9 mouse cellular contexts compared by ENCODE assay signal in the genomic region with DNA sequence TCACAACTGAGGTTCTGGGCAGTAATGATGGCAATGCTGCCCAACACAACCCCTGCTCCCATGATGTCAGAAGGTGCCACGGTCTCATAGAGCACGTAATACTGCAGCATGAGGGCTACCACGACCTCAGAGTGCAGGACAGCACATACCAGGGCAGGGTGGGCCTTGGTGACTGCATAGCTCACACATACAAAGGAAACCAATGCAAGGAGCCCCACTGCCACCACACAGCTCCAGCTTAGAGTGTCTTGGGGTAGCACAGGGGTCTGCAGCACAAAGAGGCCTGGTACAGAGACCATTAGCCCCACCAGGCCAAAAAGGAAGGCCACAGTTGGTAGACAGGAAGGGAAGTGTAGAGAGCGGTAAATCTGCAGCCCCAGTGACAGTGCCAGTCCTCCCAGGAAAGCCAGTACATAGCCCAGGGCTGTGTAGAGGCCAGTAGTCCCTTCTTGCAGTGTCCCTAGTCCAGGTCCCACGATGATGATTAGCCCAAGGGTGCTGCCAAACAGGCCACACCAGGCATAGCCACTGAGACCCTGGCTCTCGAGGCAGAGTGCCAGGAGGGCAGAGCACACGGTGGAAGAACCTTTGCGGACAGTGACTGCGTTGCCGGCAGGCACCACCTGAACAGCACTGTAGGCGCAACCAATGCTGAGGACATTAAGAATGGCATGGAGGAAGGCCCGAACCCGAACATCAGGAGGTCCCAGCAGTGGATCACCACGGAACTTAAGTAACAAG. TPM values are rescaled to one million over a fixed set of nuclear protein-coding genes. Genes with fewer than 3 reads are reported as not detected.
DNase-seq lines count a peak whose midpoint lies in the region; ATAC-seq and TF ChIP-seq lines count a peak whose summit lies in the region.
"Had no signal": no experiment of that assay in that cellular context is flagged by ENCODE, and none has a peak within 500 bp of the region (broad histone marks: within the 10 kb centered on the region; RNA-seq: fewer than 3 reads in every experiment).

No protein-coding gene starts in this region.

- H3K4me3 ChIP-seq in gastrocnemius, adult 2 months = no peak overlapping the region
- peak overlapping the region in 1 of 3 experiments; percentile 37 for H3K4me3 ChIP-seq in CH12.LX (replicated peaks in 1 of 3; ENCODE audit: low read depth in 2 of 3, low read length in 2 of 3, poor library complexity in 1 of 3)
- H3K4me3 ChIP-seq in forebrain, embryonic 13.5 days = peak overlapping the region; percentile 58
- peak overlapping the region; percentile 56; the same call in 1 of the 2 replicates for H3K4me3 ChIP-seq in limb, embryonic 15.5 days

- no peak for DNase-seq in gastrocnemius, adult 2 months
- no peak for DNase-seq in gastrocnemius, adult 18-20 months (ENCODE audit: low spot score)
- DNase-seq in CH12.LX (ENCODE audit: extremely low read depth) = no peak
- no peak for DNase-seq in frontal cortex, postnatal 36 days (ENCODE audit: low spot score in 2 of 2)
- no peak for DNase-seq in urinary bladder, postnatal 25 days (ENCODE audit: low spot score)
- no peak for DNase-seq in urinary bladder, postnatal 36 days (ENCODE audit: low spot score in 2 of 2)

- peak overlapping the region; percentile 82; the same call in 1 of the 2 replicates for H3K4me2 ChIP-seq in CH12.LX (ENCODE audit: insufficient read depth, low read depth, poor library complexity, severe bottlenecking)
- H3K4me2 ChIP-seq in forebrain, embryonic 13.5 days = peak overlapping the region; percentile 71
- H3K4me2 ChIP-seq in limb, embryonic 15.5 days = peak overlapping the region; percentile 80

- peak overlapping the region; percentile 82; the same call in 1 of the 2 replicates for H3K9ac ChIP-seq in CH12.LX (ENCODE audit: insufficient read depth, low read depth)
- peak overlapping the region; percentile 87 for H3K9ac ChIP-seq in forebrain, embryonic 13.5 days
- H3K9ac ChIP-seq in limb, embryonic 15.5 days = no peak overlapping the region

- no peak for TF ChIP-seq RAD21 in CH12.LX (IDR thresholded peaks at IDR 0.05; ENCODE audit: low read depth, low read length)

- TF ChIP-seq EP300 in CH12.LX (IDR thresholded peaks at IDR 0.05; ENCODE audit: low read length) = no peak

- TF ChIP-seq CTCF in gastrocnemius, adult 2 months (IDR thresholded peaks at IDR 0.05) = no peak
- no peak for TF ChIP-seq CTCF in CH12.LX (conservative IDR thresholded peaks at IDR 0.05 in 1 of 2, IDR thresholded peaks at IDR 0.05 in 1 of 2; ENCODE audit: low read depth in 2 of 2, low read length in 2 of 2)

- TF ChIP-seq POLR2A in CH12.LX (IDR thresholded peaks at IDR 0.05; ENCODE audit: low read depth, low read length) = no peak

- H3K9me3 ChIP-seq in CH12.LX (replicated peaks; ENCODE audit: low read length) = no peaks in the 10 kb centered on the region
- H3K9me3 ChIP-seq in forebrain, embryonic 13.5 days (replicated peaks) = no peaks in the 10 kb centered on the region
- no peaks in the 10 kb centered on the region for H3K9me3 ChIP-seq in limb, embryonic 15.5 days

- dilution Hi-C loops in CH12.LX (cut with MboI; ENCODE audit: extremely low pct_ligation_motif_present, extremely low pct_unique_long_range_greater_than_20kb, low sequenced_read_pairs) = no loop called here

- peak overlapping the region; percentile 98 for H3K27ac ChIP-seq in gastrocnemius, adult 2 months
- peak overlapping the region; percentile 44; the same call in 1 of the 2 replicates for H3K27ac ChIP-seq in CH12.LX (ENCODE audit: insufficient read depth, low read depth)
- H3K27ac ChIP-seq in forebrain, embryonic 13.5 days = peak overlapping the region; percentile 97
- peak overlapping the region; percentile 100 for H3K27ac ChIP-seq in limb, embryonic 15.5 days

- no peak for ATAC-seq in forebrain, embryonic 13.5 days
- ATAC-seq in limb, embryonic 15.5 days (ENCODE audit: insufficient number of reproducible peaks, low FRiP score, low TSS enrichment, low read depth) = no peak

- H3K4me1 ChIP-seq in CH12.LX (ENCODE audit: control insufficient read depth in 1 of 2, insufficient read depth in 2 of 2) = peaks cover 13 to 31% of the 10 kb centered on the region in 2 experiments
- H3K4me1 ChIP-seq in forebrain, embryonic 13.5 days = peaks cover 40% of the 10 kb centered on the region
- peaks cover 37% of the 10 kb centered on the region for H3K4me1 ChIP-seq in limb, embryonic 15.5 days

- H3K36me3 ChIP-seq in CH12.LX (replicated peaks in 1 of 2; ENCODE audit: control insufficient read depth in 1 of 2, insufficient read depth in 1 of 2, low read length in 1 of 2) = peaks cover 0 to 6% of the 10 kb centered on the region in 2 experiments
- H3K36me3 ChIP-seq in forebrain, embryonic 13.5 days (ENCODE audit: poor library complexity, severe bottlenecking) = no peaks in the 10 kb centered on the region
- no peaks in the 10 kb centered on the region for H3K36me3 ChIP-seq in limb, embryonic 15.5 days

- peaks cover 23% of the 10 kb centered on the region for H3K79me2 ChIP-seq in CH12.LX (replicated peaks; ENCODE audit: control insufficient read depth, extremely low read depth, insufficient read depth, poor library complexity, severe bottlenecking)

- H3K27me3 ChIP-seq in CH12.LX (replicated peaks) = peaks cover 2% of the 10 kb centered on the region
- H3K27me3 ChIP-seq in forebrain, embryonic 13.5 days = no peaks in the 10 kb centered on the region
- H3K27me3 ChIP-seq in limb, embryonic 15.5 days = no peaks in the 10 kb centered on the region

- intact Hi-C loops in gastrocnemius, adult 2 months (cut with DNase I) = no loop called here

- WGBS in forebrain, embryonic 13.5 days = 80% methylated on average over 14 of the region's 14 CpGs
- WGBS in limb, embryonic 15.5 days = 79% methylated on average over 14 of the region's 14 CpGs

- in situ Hi-C loops in CH12.LX (cut with MboI; ENCODE audit: low pct_ligation_motif_present, low pct_unique_long_range_greater_than_20kb, low sequenced_read_pairs) = no loop called here

TF ChIP-seq in CH12.LX, 34 proteins besides CTCF, POLR2A, EP300 and RAD21:
- no peak for TF ChIP-seq GABPA (IDR thresholded peaks at IDR 0.05; ENCODE audit: insufficient replicate concordance, low read depth, low read length)
- no peak for TF ChIP-seq KAT2A (IDR thresholded peaks at IDR 0.05; ENCODE audit: insufficient replicate concordance, low read length)
- TF ChIP-seq MAFK (IDR thresholded peaks at IDR 0.05; ENCODE audit: insufficient replicate concordance, low read length) = no peak
- TF ChIP-seq NRF1 (IDR thresholded peaks at IDR 0.05; ENCODE audit: low read depth, low read length) = no peak
- no peak for TF ChIP-seq USF2 (conservative IDR thresholded peaks at IDR 0.05; ENCODE audit: low read depth, low read length)
- TF ChIP-seq E2F4 (IDR thresholded peaks at IDR 0.05; ENCODE audit: insufficient replicate concordance, low read depth, low read length) = no peak
- no peak for TF ChIP-seq ZMIZ1 (IDR thresholded peaks at IDR 0.05; ENCODE audit: low read depth, low read length)
- no peak for TF ChIP-seq ETS1 (conservative IDR thresholded peaks at IDR 0.05; ENCODE audit: low read depth, low read length)
- no peak for TF ChIP-seq ZKSCAN1 (IDR thresholded peaks at IDR 0.05; ENCODE audit: borderline replicate concordance, low read depth, low read length)
- no peak for TF ChIP-seq MYC (IDR thresholded peaks at IDR 0.05; ENCODE audit: low read depth, low read length)

RNA-seq across cellular contexts. Expression of a gene that starts 1.4 kb away (rescaled TPM):
- not detected for total RNA-seq in gastrocnemius, adult 2 months (2021)
- not detected for total RNA-seq in gastrocnemius, adult 18-20 months (2021)
- total RNA-seq in CH12.LX (2012; rRNA removed) (not detected in 2 replicates), CH12.LX (2014; rRNA removed) (not detected in 2 replicates)
- polyA plus RNA-seq in CH12.LX (2012; ENCODE audit: insufficient read length, low read depth) = not detected in 2 replicates
- 0.26 and 0.58 TPM in 2 replicates for polyA plus RNA-seq in forebrain, embryonic 13.5 days (2015; fragmentation: Nextera tagmentation; extraction: Ambion mirVana)
- 0.09 and 0.15 TPM in 2 replicates for polyA plus RNA-seq in limb, embryonic 15.5 days (2015; fragmentation: Nextera tagmentation; extraction: Ambion mirVana)
- total RNA-seq: left cerebral cortex, postnatal 10 days had no signal

RNA-seq across cellular contexts. Expression of a gene that starts 1.9 kb away (rescaled TPM):
- total RNA-seq in gastrocnemius, adult 2 months (2021) = 10 to 100 TPM; 26.9 to 35.4 TPM
- 10 to 100 TPM; 33.0 to 33.9 TPM for total RNA-seq in gastrocnemius, adult 18-20 months (2021)
- total RNA-seq in CH12.LX (2012; rRNA removed) = 44.5 and 45.0 TPM in 2 replicates
- 10.3 and 14.8 TPM in 2 replicates for total RNA-seq in CH12.LX (2014; rRNA removed)
- polyA plus RNA-seq in CH12.LX (2012; ENCODE audit: insufficient read length, low read depth) = 137 and 162 TPM in 2 replicates
- 23.2 and 24.1 TPM in 2 replicates for polyA plus RNA-seq in forebrain, embryonic 13.5 days (2015; fragmentation: Nextera tagmentation; extraction: Ambion mirVana)
- polyA plus RNA-seq in limb, embryonic 15.5 days (2015; fragmentation: Nextera tagmentation; extraction: Ambion mirVana) = 20.0 and 20.9 TPM in 2 replicates

RNA-seq across cellular contexts. Expression of a gene that starts 5.4 kb away (rescaled TPM):
- 10 to 100 TPM; 29.3 to 35.9 TPM for total RNA-seq in gastrocnemius, adult 2 months (2021)
- 10 to 100 TPM; 37.1 to 37.5 TPM for total RNA-seq in gastrocnemius, adult 18-20 months (2021)
- total RNA-seq in CH12.LX (2012; rRNA removed) (3.4 TPM in 2 replicates), CH12.LX (2014; rRNA removed) (0.75 and 0.77 TPM in 2 replicates)
- 2.3 and 3.0 TPM in 2 replicates for polyA plus RNA-seq in CH12.LX (2012; ENCODE audit: insufficient read length, low read depth)
- 1.6 and 1.8 TPM in 2 replicates for polyA plus RNA-seq in forebrain, embryonic 13.5 days (2015; fragmentation: Nextera tagmentation; extraction: Ambion mirVana)
- polyA plus RNA-seq in limb, embryonic 15.5 days (2015; fragmentation: Nextera tagmentation; extraction: Ambion mirVana) = 5.1 and 5.4 TPM in 2 replicates

RNA-seq across cellular contexts. Expression of a gene that starts 35.4 kb away (rescaled TPM):
- 10 to 100 TPM; 23.2 to 26.3 TPM for total RNA-seq in gastrocnemius, adult 2 months (2021)
- 10 to 100 TPM; 30.6 to 31.2 TPM for total RNA-seq in gastrocnemius, adult 18-20 months (2021)
- total RNA-seq in CH12.LX (2012; rRNA removed) = 2.1 and 2.2 TPM in 2 replicates
- 1.9 TPM in 2 replicates for total RNA-seq in CH12.LX (2014; rRNA removed)
- polyA plus RNA-seq in CH12.LX (2012; ENCODE audit: insufficient read length, low read depth) = 5.9 and 6.6 TPM in 2 replicates
- 1.5 TPM in 2 replicates for polyA plus RNA-seq in forebrain, embryonic 13.5 days (2015; fragmentation: Nextera tagmentation; extraction: Ambion mirVana)
- 18.6 and 30.0 TPM in 2 replicates for polyA plus RNA-seq in limb, embryonic 15.5 days (2015; fragmentation: Nextera tagmentation; extraction: Ambion mirVana)

RNA-seq across cellular contexts. Expression of a gene that starts 41.3 kb away (rescaled TPM):
- 1 to 10 TPM; 3.9 to 4.7 TPM for total RNA-seq in gastrocnemius, adult 2 months (2021)
- total RNA-seq in gastrocnemius, adult 18-20 months (2021) = 1 to 10 TPM; 3.5 to 4.0 TPM
- 0.92 and 0.93 TPM in 2 replicates for total RNA-seq in CH12.LX (2012; rRNA removed)
- 1.6 and 1.8 TPM in 2 replicates for total RNA-seq in CH12.LX (2014; rRNA removed)
- polyA plus RNA-seq in CH12.LX (2012; ENCODE audit: insufficient read length, low read depth) = 3.7 and 3.9 TPM in 2 replicates
- polyA plus RNA-seq in forebrain, embryonic 13.5 days (2015; fragmentation: Nextera tagmentation; extraction: Ambion mirVana) = 3.3 and 3.8 TPM in 2 replicates
- 3.4 and 3.9 TPM in 2 replicates for polyA plus RNA-seq in limb, embryonic 15.5 days (2015; fragmentation: Nextera tagmentation; extraction: Ambion mirVana)

Comparison
In these comparisons a context has a peak if more than half of its experiments do, and no peak if none do; other contexts are left out.
1. H3K27ac ChIP-seq: peak in every context shown above with its lines; median percentile 100 in limb, embryonic 15.5 days; 98 in gastrocnemius, adult 2 months; 97 in forebrain, embryonic 13.5 days; 44 in CH12.LX.
2. RNA of a gene that starts 5.4 kb away (total RNA-seq): 37.1 to 37.5 TPM in gastrocnemius, adult 18-20 months and 29.3 to 35.9 TPM in gastrocnemius, adult 2 months; 0.75 to 3.4 TPM in CH12.LX; every median in the first group is over 4 times any median in the second.
3. Peak in every context shown above with its lines, with median percentiles within 50 percentile points of each other: H3K4me2 ChIP-seq.